Mouse (Mus musculus): ENCODE measurements around the gene Trmt1l.

DNA sequence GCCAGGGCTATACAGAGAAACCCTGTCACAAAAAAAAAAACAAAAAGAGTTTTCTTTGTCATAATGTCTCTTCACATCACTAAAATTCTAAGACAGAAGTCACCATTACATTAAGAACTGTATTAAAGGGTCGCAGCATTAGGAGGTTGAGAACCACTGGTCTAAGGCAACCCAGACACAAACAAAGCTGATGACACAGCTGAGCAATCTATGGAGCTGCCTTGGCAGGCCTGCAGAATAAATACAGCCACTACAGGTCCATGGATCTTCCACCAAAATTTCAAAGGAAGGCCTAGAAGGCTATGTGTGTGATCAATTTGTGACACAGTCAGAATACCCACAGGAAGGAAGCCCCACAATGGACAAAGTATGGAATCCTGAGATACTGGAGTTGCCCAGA is 54.2 kb downstream of the Trmt1l start:
- TF ChIP-seq CTCF (conservative IDR thresholded peaks at IDR 0.05 in 1 of 2, IDR thresholded peaks at IDR 0.05 in 1 of 2; ENCODE audit: low read depth in 2 of 2, low read length in 2 of 2) (no peak), CHD2 (IDR thresholded peaks at IDR 0.05; ENCODE audit: low read length) (no peak), EP300 (IDR thresholded peaks at IDR 0.05; ENCODE audit: low read length) (no peak), MAZ (IDR thresholded peaks at IDR 0.05; ENCODE audit: low read depth, low read length) (no peak)
